Mouse (Mus musculus) urinary bladder, postnatal 4 days (tissue): ENCODE data around the gene Plekhj1.

Experiments
- DNase-seq, 2 experiments: peaks; one replicate each; pipeline ENCODE4 v3.0.0; 2021 to 2022; ENCODE audit warnings: low spot score in 2 of 2

The Plekhj1 gene

GRCm38 (mm10) chr10:80805925-80806324 lies 7.5 kb upstream of the Plekhj1 start:
- DNase-seq: peak; percentile 72 to 84

- no peak for DNase-seq
Observed at GRCm38 (mm10) chr10:80805322-80805721, 6.9 kb upstream of the Plekhj1 start.

- peak in 1 of 2 experiments; percentile 45 for DNase-seq
Observed at GRCm38 (mm10) chr10:80804916-80805315, 6.5 kb upstream of the Plekhj1 start, which contains the start of gene Amh. TSS of gene Amh (plus strand) at chr10:80805243.

GRCm38 (mm10) chr10:80804340-80804739 lies 5.9 kb upstream of the Plekhj1 start:
- DNase-seq: no peak

- no peak for DNase-seq
Observed at GRCm38 (mm10) chr10:80802996-80803395, 4.6 kb upstream of the Plekhj1 start.

- no peak for DNase-seq
Observed at GRCm38 (mm10) chr10:80802204-80802912, 3.9 kb upstream of the Plekhj1 start.

GRCm38 (mm10) chr10:80799070-80799566 lies 692 bp upstream of the Plekhj1 start:
- no peak for DNase-seq

GRCm38 (mm10) chr10:80797186-80798149 lies 958 bp downstream of the Plekhj1 start:
- DNase-seq: no peak

- no peak for DNase-seq
Observed at GRCm38 (mm10) chr10:80796307-80796848, 2.0 kb downstream of the Plekhj1 start.

GRCm38 (mm10) chr10:80794750-80795149 lies 3.7 kb downstream of the Plekhj1 start:
- DNase-seq: no peak

GRCm38 (mm10) chr10:80793803-80794202 lies 4.6 kb downstream of the Plekhj1 start:
- DNase-seq: no peak

- no peak for DNase-seq
Observed at GRCm38 (mm10) chr10:80793033-80793784, 5.2 kb downstream of the Plekhj1 start.

GRCm38 (mm10) chr10:80792175-80793032 lies 6.0 kb downstream of the Plekhj1 start:
- peak in 1 of 2 experiments; percentile 35 for DNase-seq

- no peak for DNase-seq
Observed at GRCm38 (mm10) chr10:80791476-80792174, 6.8 kb downstream of the Plekhj1 start.

GRCm38 (mm10) chr10:80790761-80791404 lies 7.5 kb downstream of the Plekhj1 start:
- no peak for DNase-seq

GRCm38 (mm10) chr10:80787517-80787916 lies 10.9 kb downstream of the Plekhj1 start:
- DNase-seq: no peak

- DNase-seq: no peak
Observed at GRCm38 (mm10) chr10:80785963-80786362, 12.5 kb downstream of the Plekhj1 start.

GRCm38 (mm10) chr10:80784871-80785270 lies 13.6 kb downstream of the Plekhj1 start:
- no peak for DNase-seq

- no peak for DNase-seq
Observed at GRCm38 (mm10) chr10:80784302-80784701, 14.1 kb downstream of the Plekhj1 start.
